Mouse (Mus musculus): ENCODE measurements around the gene Meis2. TPM values are rescaled to one million over a fixed set of nuclear protein-coding genes. Genes with fewer than 3 reads are reported as not detected.

Meis2 gene
- polyA plus RNA-seq, 1 experiment from 2014 or later, result 33.1 TPM

- H3K27ac ChIP-seq (ENCODE audit: low read depth), result no peak overlapping the region; the same call in 1 of the 2 replicates
- H3K9me3 ChIP-seq (ENCODE audit: low read depth, low read length), result no peaks in the 10 kb centered on the region
- TF ChIP-seq CTCF (IDR thresholded peaks at IDR 0.05; ENCODE audit: low read depth), result no peak
- peaks cover 12% of the 10 kb centered on the region for H3K4me1 ChIP-seq (ENCODE audit: insufficient read depth)
- 51% methylated on average over 9 of the region's 9 CpGs for WGBS
- H3K4me2 ChIP-seq, result no peak overlapping the region
- no peak overlapping the region for H3K4me3 ChIP-seq (ENCODE audit: low read depth, low read length)
- DNase-seq (no peak), ATAC-seq (ENCODE audit: insufficient read depth) (no peak)
- no peaks in the 10 kb centered on the region for H3K27me3 ChIP-seq (ENCODE audit: insufficient read depth, low read length)
- peaks cover under 1% of the 10 kb centered on the region; the same call in 1 of the 2 replicates for H3K36me3 ChIP-seq (ENCODE audit: insufficient read depth)
- no peak overlapping the region for H3K9ac ChIP-seq
Measured at GRCm38 (mm10) chr2:116019959-116020358, 45.7 kb downstream of the Meis2 start.

GRCm38 (mm10) chr2:116019466-116019794, 46.2 kb downstream of the Meis2 start:
- H3K27me3 ChIP-seq (ENCODE audit: insufficient read depth, low read length), result no peaks in the 10 kb centered on the region
- ATAC-seq (ENCODE audit: insufficient read depth) (no peak), DNase-seq (no peak)
- H3K9ac ChIP-seq, result no peak overlapping the region
- no peak for TF ChIP-seq CTCF (IDR thresholded peaks at IDR 0.05; ENCODE audit: low read depth)
- H3K27ac ChIP-seq (ENCODE audit: low read depth), result no peak overlapping the region
- WGBS, result 70% methylated on average over 6 of the region's 6 CpGs
- H3K4me1 ChIP-seq (ENCODE audit: insufficient read depth), result peaks cover 12% of the 10 kb centered on the region
- no peak overlapping the region for H3K4me2 ChIP-seq
- no peaks in the 10 kb centered on the region for H3K9me3 ChIP-seq (ENCODE audit: low read depth, low read length)
- H3K36me3 ChIP-seq (ENCODE audit: insufficient read depth), result peaks cover 3% of the 10 kb centered on the region; the same call in 1 of the 2 replicates
- H3K4me3 ChIP-seq (ENCODE audit: low read depth, low read length), result no peak overlapping the region

GRCm38 (mm10) chr2:116018781-116019465, 46.7 kb downstream of the Meis2 start:
- no peak overlapping the region for H3K9ac ChIP-seq
- H3K27me3 ChIP-seq (ENCODE audit: insufficient read depth, low read length), result no peaks in the 10 kb centered on the region
- no peak for TF ChIP-seq CTCF (IDR thresholded peaks at IDR 0.05; ENCODE audit: low read depth)
- peaks cover 12% of the 10 kb centered on the region for H3K4me1 ChIP-seq (ENCODE audit: insufficient read depth)
- peaks cover 3% of the 10 kb centered on the region; the same call in 1 of the 2 replicates for H3K36me3 ChIP-seq (ENCODE audit: insufficient read depth)
- no peak overlapping the region for H3K4me3 ChIP-seq (ENCODE audit: low read depth, low read length)
- H3K4me2 ChIP-seq, result no peak overlapping the region
- H3K27ac ChIP-seq (ENCODE audit: low read depth), result no peak overlapping the region
- DNase-seq (no peak), ATAC-seq (ENCODE audit: insufficient read depth) (no peak)
- H3K9me3 ChIP-seq (ENCODE audit: low read depth, low read length), result no peaks in the 10 kb centered on the region
- 61% methylated on average over 10 of the region's 10 CpGs for WGBS

GRCm38 (mm10) chr2:116015520-116015919, 50.1 kb downstream of the Meis2 start:
- no peak for TF ChIP-seq CTCF (IDR thresholded peaks at IDR 0.05; ENCODE audit: low read depth)
- Histone ChIP-seq H3K4me3 (ENCODE audit: low read depth, low read length) (no peak overlapping the region), H3K9me3 (ENCODE audit: low read depth, low read length) (no peaks in the 10 kb centered on the region), H3K27me3 (ENCODE audit: insufficient read depth, low read length) (no peaks in the 10 kb centered on the region), H3K9ac (no peak overlapping the region), H3K27ac (ENCODE audit: low read depth) (no peak overlapping the region), H3K4me2 (no peak overlapping the region), H3K4me1 (ENCODE audit: insufficient read depth) (peaks cover 3% of the 10 kb centered on the region; the same call in 1 of the 2 replicates), H3K36me3 (ENCODE audit: insufficient read depth) (peaks cover 3% of the 10 kb centered on the region; the same call in 1 of the 2 replicates)
- ATAC-seq (ENCODE audit: insufficient read depth), result no peak
- no peak for DNase-seq
- 69% methylated on average over 10 of the region's 10 CpGs for WGBS

- H3K27ac ChIP-seq (ENCODE audit: low read depth), result no peak overlapping the region
- TF ChIP-seq CTCF (IDR thresholded peaks at IDR 0.05; ENCODE audit: low read depth), result no peak
- H3K4me2 ChIP-seq, result no peak overlapping the region
- H3K4me1 ChIP-seq (ENCODE audit: insufficient read depth), result peaks cover 7% of the 10 kb centered on the region; the same call in 1 of the 2 replicates
- no peak overlapping the region for H3K4me3 ChIP-seq (ENCODE audit: low read depth, low read length)
- ATAC-seq (ENCODE audit: insufficient read depth) (peak; percentile 31; the same call in 1 of the 2 replicates), DNase-seq (no peak)
- no peaks in the 10 kb centered on the region for H3K27me3 ChIP-seq (ENCODE audit: insufficient read depth, low read length)
- WGBS, result 25% methylated on average over 6 of the region's 6 CpGs
- H3K9me3 ChIP-seq (ENCODE audit: low read depth, low read length), result no peaks in the 10 kb centered on the region
- peaks cover 3% of the 10 kb centered on the region; the same call in 1 of the 2 replicates for H3K36me3 ChIP-seq (ENCODE audit: insufficient read depth)
- H3K9ac ChIP-seq, result no peak overlapping the region
Measured at GRCm38 (mm10) chr2:116010469-116010868, 55.2 kb downstream of the Meis2 start.

- Histone ChIP-seq H3K27me3 (ENCODE audit: insufficient read depth, low read length) (no peaks in the 10 kb centered on the region), H3K4me1 (ENCODE audit: insufficient read depth) (peaks cover 7% of the 10 kb centered on the region; the same call in 1 of the 2 replicates), H3K9me3 (ENCODE audit: low read depth, low read length) (no peaks in the 10 kb centered on the region), H3K4me3 (ENCODE audit: low read depth, low read length) (no peak overlapping the region), H3K9ac (no peak overlapping the region), H3K36me3 (ENCODE audit: insufficient read depth) (peaks cover 3% of the 10 kb centered on the region; the same call in 1 of the 2 replicates), H3K4me2 (no peak overlapping the region), H3K27ac (ENCODE audit: low read depth) (no peak overlapping the region)
- no peak for DNase-seq
- TF ChIP-seq CTCF (IDR thresholded peaks at IDR 0.05; ENCODE audit: low read depth), result no peak
- WGBS, result 58% methylated on average over 3 of the region's 3 CpGs
- ATAC-seq (ENCODE audit: insufficient read depth), result peak; percentile 44; the same call in 1 of the 2 replicates
Measured at GRCm38 (mm10) chr2:116010061-116010460, 55.6 kb downstream of the Meis2 start.

GRCm38 (mm10) chr2:116009097-116009970, 56.3 kb downstream of the Meis2 start:
- Histone ChIP-seq H3K27me3 (ENCODE audit: insufficient read depth, low read length) (no peaks in the 10 kb centered on the region), H3K4me2 (peak overlapping the region; percentile 51), H3K27ac (ENCODE audit: low read depth) (no peak overlapping the region), H3K9me3 (ENCODE audit: low read depth, low read length) (no peaks in the 10 kb centered on the region), H3K9ac (peak overlapping the region; percentile 3; the same call in 1 of the 2 replicates), H3K4me3 (ENCODE audit: low read depth, low read length) (peak overlapping the region; percentile 8), H3K4me1 (ENCODE audit: insufficient read depth) (peaks cover 7% of the 10 kb centered on the region; the same call in 1 of the 2 replicates), H3K36me3 (ENCODE audit: insufficient read depth) (no peaks in the 10 kb centered on the region; the same call in 1 of the 2 replicates)
- DNase-seq, result peak; percentile 51
- 31% methylated on average over 20 of the region's 20 CpGs for WGBS
- peak; percentile 56; the same call in 1 of the 2 replicates for ATAC-seq (ENCODE audit: insufficient read depth)
- no peak for TF ChIP-seq CTCF (IDR thresholded peaks at IDR 0.05; ENCODE audit: low read depth)
